Mouse (Mus musculus) layer of hippocampus, adult 8-10 months (tissue): ENCODE data around the gene Pramef6. TPM values are rescaled to one million over a fixed set of nuclear protein-coding genes. Genes with fewer than 3 reads are reported as not detected.
"Not testable (repeated sequence)": the region's sequence is repeated elsewhere in the genome, so short reads cannot be mapped to it uniquely, and the experiment has no call there.

ENCODE experiments used
- DNase-seq, 2 experiments: peaks; one replicate each; pipeline ENCODE4 v3.0.0; 2022; ENCODE audit warnings: low spot score in 2 of 2
- total RNA-seq, 4 experiments: library from RNA; stranded (reverse); gene quantifications; 2 replicates each; pipeline ENCODE4 v1.2.4; 2022

Pramef6 gene
- not detected for total RNA-seq

DNA sequence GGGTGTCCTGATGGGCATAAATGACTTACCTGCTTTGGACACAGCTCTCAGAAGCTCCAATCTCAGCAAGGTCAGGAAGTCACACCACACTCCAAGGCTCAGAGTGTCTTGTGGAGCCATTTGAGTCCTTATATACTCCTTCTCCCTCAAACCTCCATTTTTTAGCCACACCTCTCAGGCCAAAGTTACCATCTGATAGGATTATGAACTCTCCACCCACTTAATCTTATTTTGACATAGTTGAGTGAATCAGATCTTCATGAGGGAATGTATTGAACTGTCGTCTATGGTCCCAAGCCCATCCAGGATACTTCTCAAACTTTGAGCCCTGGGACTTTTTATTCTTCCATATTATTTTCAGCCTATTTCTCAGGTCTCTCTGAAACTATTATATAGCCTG is at the start of gene Pramef6:
Gene Pramef6 (minus strand): TSS at position 101 of the 400 bp plus-strand sequence.
- DNase-seq: not testable (repeated sequence)

DNA sequence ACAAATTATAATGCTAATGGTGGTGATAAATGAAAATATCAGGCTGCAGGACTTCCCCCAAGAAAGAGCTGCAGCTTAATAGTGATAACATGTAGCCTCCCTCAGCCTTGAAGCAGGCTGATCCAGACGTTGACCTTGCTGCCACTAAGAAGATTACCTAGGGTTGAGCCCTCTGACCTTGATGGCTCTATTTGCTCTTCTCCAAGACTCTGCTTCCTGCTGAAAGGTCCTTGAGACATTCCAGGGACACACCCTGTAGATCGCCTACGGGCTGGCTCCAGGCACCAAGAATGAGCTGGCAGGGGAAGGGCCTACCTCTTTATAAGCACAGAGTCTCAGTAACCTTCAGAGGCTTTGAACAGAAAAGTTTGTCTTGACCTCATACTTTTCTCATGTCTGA is 5.8 kb downstream of the Pramef6 start:
- DNase-seq: not testable (repeated sequence)

DNA sequence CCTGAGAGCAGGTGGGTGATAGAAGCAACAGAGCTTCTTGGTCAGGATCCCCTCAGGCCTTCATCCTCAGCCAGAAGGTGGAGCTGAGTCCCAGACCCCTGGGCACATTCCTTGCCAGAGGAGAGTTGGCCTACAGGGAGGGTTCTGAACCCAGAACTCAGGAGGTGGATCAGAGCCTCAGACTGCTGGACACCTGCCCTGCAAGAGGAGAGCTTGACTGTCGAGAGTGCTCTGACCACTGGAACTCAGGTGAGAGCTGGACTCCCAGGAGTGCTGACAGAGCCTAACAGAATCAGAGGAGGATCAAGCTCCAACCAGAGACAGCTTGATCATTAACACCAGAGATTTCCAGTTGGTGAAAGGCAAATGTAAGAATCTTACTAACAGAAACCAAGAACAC is 17.8 kb downstream of the Pramef6 start:
- DNase-seq: not testable (repeated sequence)

GRCm38 (mm10) chr4:143846197-143846596 is 54.0 kb downstream of the Pramef6 start, which contains the start of gene Gm13103:
Gm13103 (plus strand) TSS chr4:143846497.
- not testable (repeated sequence) for DNase-seq

Other genes starting within 250 kb of the Pramef6 start
- not detected for gene Gm13088, start 243.1 kb downstream of the Pramef6 start, total RNA-seq
- not detected for gene Gm13089, start 197.7 kb downstream of the Pramef6 start, total RNA-seq
- not detected for gene Gm13078, start 180.9 kb downstream of the Pramef6 start, total RNA-seq
- not detected for gene Gm13023, start 111.0 kb downstream of the Pramef6 start, total RNA-seq
- gene Gm13084, start 84.3 kb downstream of the Pramef6 start, total RNA-seq: not detected
- not detected for gene Gm13103, start 53.9 kb downstream of the Pramef6 start, total RNA-seq
- gene Pramef25, start 50.6 kb upstream of the Pramef6 start, total RNA-seq: not detected
- gene Gm13101, start 66.6 kb upstream of the Pramef6 start, total RNA-seq: not detected
- gene Pramef17, start 94.0 kb upstream of the Pramef6 start, total RNA-seq: not detected
- gene Pramel4, start 158.7 kb upstream of the Pramef6 start, total RNA-seq: not detected
- not detected for gene Gm13102, start 206.1 kb upstream of the Pramef6 start, total RNA-seq